Mouse (Mus musculus): ENCODE measurements around the gene Gpr83.
"Not testable (repeated sequence)": the region's sequence is repeated elsewhere in the genome, so short reads cannot be mapped to it uniquely, and the experiment has no call there.

- TF ChIP-seq CTCF, EP300 (IDR thresholded peaks at IDR 0.05; ENCODE audit: low read depth): not testable (repeated sequence)
These were observed 16.6 kb downstream of the Gpr83 start for GRCm38 (mm10) chr9:14876566-14876965.

All from heart, postnatal 0 days (tissue).